Mouse (Mus musculus): ENCODE data around the gene Sbno2. TPM values are rescaled to one million over a fixed set of nuclear protein-coding genes. Genes with fewer than 3 reads are reported as not detected.

Sbno2 gene
- total and polyA plus RNA-seq, 2 experiments from 2014 or later = 7.6 to 24.3 TPM

DNA sequence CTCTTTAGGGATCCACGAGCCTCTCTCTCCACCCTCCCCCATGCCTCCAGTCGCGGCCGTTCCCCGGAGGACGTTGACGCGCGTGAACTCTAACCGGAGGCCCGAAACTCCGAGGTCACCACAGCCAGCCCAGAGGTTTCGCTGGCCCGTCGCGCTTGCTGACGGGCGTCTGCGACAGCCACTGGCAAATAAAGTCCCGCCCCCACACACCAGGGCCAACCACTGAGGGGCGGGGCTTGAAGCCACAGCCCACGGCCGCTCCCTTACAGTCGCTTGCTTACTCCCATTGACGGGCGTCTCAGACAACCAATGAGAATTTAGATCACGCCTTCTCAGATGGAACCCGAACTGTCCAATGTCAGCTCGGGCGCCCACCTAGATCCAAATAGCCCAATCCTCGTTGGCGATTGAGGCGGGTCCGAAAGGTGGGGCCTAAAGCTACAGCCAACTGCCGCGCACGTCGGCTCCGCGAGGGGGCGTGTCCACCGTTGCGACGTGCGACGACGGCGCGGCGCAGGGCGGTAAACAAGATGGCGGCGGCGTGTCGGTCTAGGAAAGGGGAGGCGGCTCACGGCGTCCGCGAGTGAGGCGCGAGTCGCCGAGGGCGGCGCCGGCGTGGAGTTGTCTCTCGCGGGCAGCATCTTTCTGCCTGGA, 10.0 kb upstream of the Sbno2 start, which contains the start of gene Stk11:
TSS of gene Stk11 (plus strand) at position 514 of the 654 bp plus-strand sequence.
- Histone ChIP-seq H3K4me3 (ENCODE audit: low read depth, low read length) (peak within 1 kb of the TSS; percentile 75), H3K4me2 (ENCODE audit: low read depth, low read length, poor library complexity, severe bottlenecking) (peak within 1 kb of the TSS; percentile 84), H3K27ac (ENCODE audit: low read depth, low read length) (peak within 1 kb of the TSS; percentile 78), H3K9me3 (ENCODE audit: low read length) (no peaks in the 10 kb centered on the region), H3K9ac (replicated peaks; ENCODE audit: low read length, poor library complexity, severe bottlenecking) (peak within 1 kb of the TSS; percentile 63), H3K4me1 (ENCODE audit: insufficient read depth, low read length) (peaks cover 14% of the 10 kb centered on the region), H3K27me3 (ENCODE audit: insufficient read depth, low read length) (no peaks in the 10 kb centered on the region), H3K36me3 (ENCODE audit: insufficient read depth, low read length) (no peaks in the 10 kb centered on the region)
- peak; percentile 57 for TF ChIP-seq CTCF (IDR thresholded peaks at IDR 0.05)
- ATAC-seq (ENCODE audit: low FRiP score) (peak; percentile 98), DNase-seq (ENCODE audit: low spot score) (peak; percentile 100)
- WGBS = under 1% methylated on average over 68 of the region's 70 CpGs

DNA sequence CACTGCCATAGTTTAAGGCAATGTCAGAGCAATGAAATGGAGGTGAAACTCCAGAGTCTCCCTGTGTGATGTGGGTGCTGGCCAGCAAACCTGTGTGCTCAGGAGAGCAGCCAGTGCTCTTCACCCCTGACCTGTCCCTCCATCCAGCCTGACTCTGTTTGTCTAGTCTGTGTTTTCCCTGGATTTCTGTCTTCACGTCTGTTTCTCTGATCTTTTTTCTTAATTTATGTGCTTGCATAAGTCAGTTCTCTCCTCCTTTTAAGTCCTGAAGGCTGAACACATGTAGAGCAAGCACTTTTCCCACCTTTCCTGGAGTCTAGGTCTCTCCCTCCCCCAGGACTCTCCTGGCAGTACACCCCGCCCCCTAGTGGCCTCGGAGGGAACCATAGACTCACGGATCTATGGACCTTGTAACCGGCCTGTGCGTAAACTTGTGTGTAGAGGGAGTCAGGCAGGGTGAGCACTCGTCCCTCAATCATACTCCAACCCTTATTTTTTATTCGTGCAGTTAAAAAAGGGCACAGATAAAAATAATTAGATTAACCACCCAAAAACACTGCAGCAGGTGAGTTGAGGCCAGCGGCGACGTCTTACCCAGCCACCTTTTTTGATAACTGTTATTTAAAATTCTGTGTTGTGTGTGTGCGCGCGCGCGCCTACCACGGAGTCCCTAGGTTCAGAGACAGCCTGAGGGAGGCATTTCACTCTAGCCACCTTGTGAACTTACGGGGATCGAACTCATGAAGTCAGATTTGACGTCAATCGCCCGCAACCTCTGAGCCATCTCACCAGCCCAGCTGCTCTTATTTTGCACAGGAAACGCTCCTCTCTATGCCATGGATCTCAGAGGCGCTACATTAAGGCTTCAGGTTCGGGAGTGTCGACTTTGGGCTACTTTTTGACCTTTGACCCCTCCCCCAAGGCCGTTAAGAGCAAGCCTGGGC, 9.2 kb upstream of the Sbno2 start:
- H3K36me3 ChIP-seq (ENCODE audit: insufficient read depth, low read length) = no peaks in the 10 kb centered on the region

GRCm38 (mm10) chr10:80107678-80108077, 2.3 kb upstream of the Sbno2 start:
- ATAC-seq (ENCODE audit: low FRiP score) = no peak
- Histone ChIP-seq H3K27ac (ENCODE audit: low read depth, low read length) (no peak overlapping the region), H3K4me2 (ENCODE audit: low read depth, low read length, poor library complexity, severe bottlenecking) (no peak overlapping the region), H3K4me1 (ENCODE audit: insufficient read depth, low read length) (no peaks in the 10 kb centered on the region), H3K27me3 (ENCODE audit: insufficient read depth, low read length) (no peaks in the 10 kb centered on the region), H3K36me3 (ENCODE audit: insufficient read depth, low read length) (no peaks in the 10 kb centered on the region), H3K9me3 (ENCODE audit: low read length) (no peaks in the 10 kb centered on the region), H3K9ac (replicated peaks; ENCODE audit: low read length, poor library complexity, severe bottlenecking) (no peak overlapping the region), H3K4me3 (ENCODE audit: low read depth, low read length) (no peak overlapping the region)
- TF ChIP-seq CTCF (IDR thresholded peaks at IDR 0.05) = no peak
- 62% methylated on average over 6 of the region's 6 CpGs for WGBS
- DNase-seq (ENCODE audit: low spot score) = no peak

More for the DNA sequence above, 9.2 kb upstream of the Sbno2 start:
- Histone ChIP-seq H3K27ac (ENCODE audit: low read depth, low read length) (peak overlapping the region; percentile 55), H3K27me3 (ENCODE audit: insufficient read depth, low read length) (no peaks in the 10 kb centered on the region), H3K4me1 (ENCODE audit: insufficient read depth, low read length) (peaks cover 14% of the 10 kb centered on the region), H3K9ac (replicated peaks; ENCODE audit: low read length, poor library complexity, severe bottlenecking) (0 out of 2 replicates have a peak overlapping the region, but pooled peaks have one; percentile 33), H3K4me3 (ENCODE audit: low read depth, low read length) (peak overlapping the region; percentile 75), H3K4me2 (ENCODE audit: low read depth, low read length, poor library complexity, severe bottlenecking) (peak overlapping the region; percentile 54), H3K9me3 (ENCODE audit: low read length) (no peaks in the 10 kb centered on the region)
- ATAC-seq (ENCODE audit: low FRiP score) (no peak), DNase-seq (ENCODE audit: low spot score) (peak; percentile 92)
- peak; percentile 91 for TF ChIP-seq CTCF (IDR thresholded peaks at IDR 0.05)
- 2% methylated on average over 27 of the region's 27 CpGs for WGBS

- WGBS = 77% methylated on average over 5 of the region's 5 CpGs
- H3K9me3 ChIP-seq (ENCODE audit: low read length) = no peaks in the 10 kb centered on the region
- H3K4me2 ChIP-seq (ENCODE audit: low read depth, low read length, poor library complexity, severe bottlenecking) = no peak overlapping the region
- DNase-seq (ENCODE audit: low spot score) = no peak
- peaks cover 7% of the 10 kb centered on the region; the same call in 1 of the 2 replicates for H3K4me1 ChIP-seq (ENCODE audit: insufficient read depth, low read length)
- TF ChIP-seq CTCF (IDR thresholded peaks at IDR 0.05) = no peak
- H3K4me3 ChIP-seq (ENCODE audit: low read depth, low read length) = no peak overlapping the region
- no peak overlapping the region for H3K9ac ChIP-seq (replicated peaks; ENCODE audit: low read length, poor library complexity, severe bottlenecking)
- no peaks in the 10 kb centered on the region for H3K27me3 ChIP-seq (ENCODE audit: insufficient read depth, low read length)
- H3K36me3 ChIP-seq (ENCODE audit: insufficient read depth, low read length) = no peaks in the 10 kb centered on the region
- no peak for ATAC-seq (ENCODE audit: low FRiP score)
- H3K27ac ChIP-seq (ENCODE audit: low read depth, low read length) = no peak overlapping the region
Measured at GRCm38 (mm10) chr10:80105926-80106325, 555 bp upstream of the Sbno2 start.

DNA sequence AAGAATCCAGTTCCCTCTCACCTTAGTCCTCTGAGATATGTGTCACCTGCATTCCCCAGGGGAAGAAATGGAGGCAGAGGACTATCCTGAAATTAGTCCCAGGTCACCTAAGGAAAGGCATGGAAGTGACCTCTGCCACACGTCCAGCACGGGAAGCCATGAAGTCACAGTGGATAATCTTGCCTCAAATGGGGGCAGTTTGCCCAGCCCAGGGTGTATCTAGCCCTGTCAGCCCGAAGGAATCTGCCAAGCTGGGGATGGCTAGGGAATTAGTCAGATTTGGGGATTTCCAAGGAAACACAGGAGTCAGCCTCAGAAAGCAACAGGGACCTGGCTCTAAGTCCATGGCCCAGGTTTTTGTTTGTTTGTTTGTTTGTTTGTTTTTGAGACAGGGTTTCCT, 1.2 kb downstream of the Sbno2 start:
- H3K27ac ChIP-seq (ENCODE audit: low read depth, low read length) = no peak overlapping the region
- no peaks in the 10 kb centered on the region for H3K36me3 ChIP-seq (ENCODE audit: insufficient read depth, low read length)
- no peaks in the 10 kb centered on the region for H3K27me3 ChIP-seq (ENCODE audit: insufficient read depth, low read length)
- no peaks in the 10 kb centered on the region for H3K9me3 ChIP-seq (ENCODE audit: low read length)
- 82% methylated on average over 3 of the region's 3 CpGs for WGBS
- H3K4me2 ChIP-seq (ENCODE audit: low read depth, low read length, poor library complexity, severe bottlenecking) = no peak overlapping the region
- H3K4me1 ChIP-seq (ENCODE audit: insufficient read depth, low read length) = peaks cover 7% of the 10 kb centered on the region; the same call in 1 of the 2 replicates
- H3K9ac ChIP-seq (replicated peaks; ENCODE audit: low read length, poor library complexity, severe bottlenecking) = no peak overlapping the region
- H3K4me3 ChIP-seq (ENCODE audit: low read depth, low read length) = no peak overlapping the region
- no peak for TF ChIP-seq CTCF (IDR thresholded peaks at IDR 0.05)
- ATAC-seq (ENCODE audit: low FRiP score) = no peak
- no peak for DNase-seq (ENCODE audit: low spot score)

Data from midbrain, postnatal 0 days (tissue).